Mouse (Mus musculus) G1E (cell line): ENCODE results near the gene Morc3.

Experiments used
- CTCF ChIP-seq: IDR thresholded peaks from 2 replicates; pipeline ENCODE4 v1.5.1; 2012; ENCODE audit warnings: low read depth, low read length, inconsistent platforms, mixed read lengths
- GATA1 ChIP-seq: IDR thresholded peaks from 2 replicates; pipeline ENCODE4 v1.6.1; 2012; ENCODE audit warnings: borderline replicate concordance, low read length, inconsistent platforms, mixed read lengths
- GATA2 ChIP-seq: IDR thresholded peaks from 2 replicates; pipeline ENCODE4 v1.6.1; 2012; ENCODE audit warnings: low read depth, low read length, inconsistent platforms, borderline replicate concordance
- POLR2AphosphoS5 ChIP-seq: IDR thresholded peaks from 2 replicates; pipeline ENCODE4 v1.6.1; 2012; ENCODE audit warnings: low read depth, low read length, inconsistent platforms; ENCODE audit not compliant: insufficient replicate concordance
- TAL1 ChIP-seq: conservative IDR thresholded peaks from 2 replicates; pipeline ENCODE4 v1.6.1; 2012; ENCODE audit warnings: low read depth, low read length, inconsistent platforms, mixed read lengths

- TF ChIP-seq CTCF, result no peak
- no peak for TF ChIP-seq POLR2AphosphoS5
- TF ChIP-seq GATA1, result no peak
- no peak for TF ChIP-seq GATA2
- TF ChIP-seq TAL1, result no peak
Measured at GRCm38 (mm10) chr16:93893285-93893684, 61.4 kb downstream of the Morc3 start.
